Mouse (Mus musculus): Measurements from ENCODE around the gene Rgl2.

- TF ChIP-seq CTCF (IDR thresholded peaks at IDR 0.05; ENCODE audit: insufficient read depth, low read length) (no peak), POLR2A (IDR thresholded peaks at IDR 0.05; ENCODE audit: borderline replicate concordance, extremely low read depth, low read depth, low read length) (no peak)
Observed at GRCm38 (mm10) chr17:33891357-33891756, 38.0 kb upstream of the Rgl2 start.
